Mouse (Mus musculus) heart, embryonic 12.5 days (tissue): ENCODE data around the gene Rap1gap2. TPM values are rescaled to one million over a fixed set of nuclear protein-coding genes. Genes with fewer than 3 reads are reported as not detected.

ENCODE experiments used
- ATAC-seq: fragments of 200-750 bp; cut with Nextera tagmentation; 2 replicates; pipeline ENCODE4 v1.8.0; 2017; ENCODE audit warnings: moderate TSS enrichment, moderate library complexity; ENCODE audit not compliant: insufficient number of reproducible peaks, low FRiP score
- H3K27ac ChIP-seq: fragments of 300-500 bp; sonication (generic); 2 replicates; pipeline ENCODE4 v1.5.1; 2016; ENCODE audit warnings: mild to moderate bottlenecking, moderate library complexity; ENCODE audit not compliant: poor library complexity, severe bottlenecking
- H3K27me3 ChIP-seq: fragments of 300-500 bp; sonication (generic); replicated peaks from 2 replicates; pipeline ENCODE4 v1.6.1; 2016; ENCODE audit warnings: mild to moderate bottlenecking, moderate library complexity
- H3K36me3 ChIP-seq: fragments of 300-500 bp; sonication (generic); 2 replicates; pipeline ENCODE4 v1.6.1; 2016; ENCODE audit warnings: mild to moderate bottlenecking, moderate library complexity
- H3K4me1 ChIP-seq: fragments of 300-500 bp; sonication (generic); replicated peaks from 2 replicates; pipeline ENCODE4 v1.6.1; 2016; ENCODE audit warnings: mild to moderate bottlenecking
- H3K4me2 ChIP-seq: fragments of 300-500 bp; sonication (generic); 2 replicates; pipeline ENCODE4 v1.6.1; 2016; ENCODE audit warnings: mild to moderate bottlenecking, moderate library complexity
- H3K4me3 ChIP-seq: fragments of 300-500 bp; sonication (generic); 2 replicates; pipeline ENCODE4 v1.5.1; 2016; ENCODE audit warnings: mild to moderate bottlenecking
- H3K9ac ChIP-seq: fragments of 300-500 bp; sonication (generic); 2 replicates; pipeline ENCODE4 v1.6.1; 2016; ENCODE audit warnings: mild to moderate bottlenecking, moderate library complexity
- H3K9me3 ChIP-seq: fragments of 300-500 bp; sonication (generic); replicated peaks from 2 replicates; pipeline ENCODE4 v1.6.1; 2016; ENCODE audit warnings: mild to moderate bottlenecking, moderate library complexity
- WGBS: fragments of 180-500 bp; shearing (Covaris S2); methylation state at CpG from one replicate; pipeline ENCODE4 v1.1.7; 2016; 5-methylcytosine and 5-hydroxymethylcytosine counted together
- polyA plus RNA-seq: library from polyadenylated mRNA; unstranded; fragments of >200 nt; fragmentation: Nextera tagmentation; extraction: Ambion mirVana; gene quantifications from 2 replicates; pipeline ENCODE4 v1.2.1, GENCODE M21; 2016

The Rap1gap2 gene
- polyA plus RNA-seq, 1 experiment from 2014 or later: 9.3 TPM

GRCm38 (mm10) chr11:74481797-74482196 lies 128.9 kb downstream of the Rap1gap2 start:
- peaks cover 11% of the 10 kb centered on the region for H3K4me1 ChIP-seq

GRCm38 (mm10) chr11:74479715-74480289 lies 130.9 kb downstream of the Rap1gap2 start:
- Histone ChIP-seq H3K9ac (no peak overlapping the region), H3K36me3 (no peaks in the 10 kb centered on the region), H3K4me1 (peaks cover 16% of the 10 kb centered on the region), H3K9me3 (no peaks in the 10 kb centered on the region), H3K27me3 (no peaks in the 10 kb centered on the region), H3K27ac (no peak overlapping the region), H3K4me3 (no peak overlapping the region), H3K4me2 (no peak overlapping the region)
- ATAC-seq: no peak
- WGBS: 70% methylated on average over 5 of the region's 5 CpGs

More at GRCm38 (mm10) chr11:74481797-74482196, 128.9 kb downstream of the Rap1gap2 start:
- no peak overlapping the region for H3K9ac ChIP-seq
- 67% methylated on average over 5 of the region's 5 CpGs for WGBS
- H3K27ac ChIP-seq: no peak overlapping the region
- H3K36me3 ChIP-seq: no peaks in the 10 kb centered on the region
- H3K27me3 ChIP-seq: no peaks in the 10 kb centered on the region
- no peaks in the 10 kb centered on the region for H3K9me3 ChIP-seq
- no peak overlapping the region for H3K4me2 ChIP-seq
- peak; percentile 50; the same call in 1 of the 2 replicates for ATAC-seq
- H3K4me3 ChIP-seq: no peak overlapping the region

DNA sequence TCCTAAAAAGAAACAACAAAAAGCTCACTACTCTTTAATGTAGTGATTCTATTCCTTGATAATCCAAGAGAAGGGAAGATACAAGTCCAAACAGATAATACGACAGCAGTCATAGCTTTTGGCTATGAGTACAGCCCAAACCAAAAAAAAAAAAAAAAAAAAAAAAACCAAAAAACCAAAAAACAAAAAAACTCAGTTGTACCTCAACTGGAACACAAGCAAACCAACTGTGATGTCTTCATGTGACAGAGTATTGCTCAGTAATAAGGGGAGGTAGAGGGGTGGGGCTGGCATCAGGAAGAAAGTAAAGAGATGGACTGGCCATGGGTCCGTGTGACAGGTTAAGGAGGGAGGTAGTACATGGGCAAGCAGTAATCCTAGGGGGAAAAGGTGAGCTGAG lies 131.8 kb downstream of the Rap1gap2 start:
- WGBS: 86% methylated on average over 2 of the region's 2 CpGs
- no peak for ATAC-seq
- H3K4me1 ChIP-seq: peaks cover 16% of the 10 kb centered on the region
- no peak overlapping the region for H3K27ac ChIP-seq
- H3K4me3 ChIP-seq: no peak overlapping the region
- H3K9me3 ChIP-seq: no peaks in the 10 kb centered on the region
- H3K27me3 ChIP-seq: no peaks in the 10 kb centered on the region
- H3K36me3 ChIP-seq: no peaks in the 10 kb centered on the region
- H3K9ac ChIP-seq: no peak overlapping the region
- no peak overlapping the region for H3K4me2 ChIP-seq

- Histone ChIP-seq H3K4me2 (no peak overlapping the region), H3K9ac (no peak overlapping the region), H3K27ac (no peak overlapping the region), H3K4me1 (peaks cover 20% of the 10 kb centered on the region), H3K36me3 (no peaks in the 10 kb centered on the region), H3K27me3 (no peaks in the 10 kb centered on the region), H3K4me3 (no peak overlapping the region), H3K9me3 (no peaks in the 10 kb centered on the region)
- WGBS: 69% methylated on average over 10 of the region's 10 CpGs
- no peak for ATAC-seq
Observed at GRCm38 (mm10) chr11:74472671-74473070, 138.0 kb downstream of the Rap1gap2 start.

- peak overlapping the region; percentile 57 for H3K27ac ChIP-seq
- H3K36me3 ChIP-seq: no peaks in the 10 kb centered on the region
- H3K9me3 ChIP-seq: no peaks in the 10 kb centered on the region
- 14% methylated on average over 6 of the region's 6 CpGs for WGBS
- H3K4me3 ChIP-seq: no peak overlapping the region
- peaks cover 35% of the 10 kb centered on the region for H3K4me1 ChIP-seq
- peak overlapping the region; percentile 14 for H3K4me2 ChIP-seq
- H3K27me3 ChIP-seq: no peaks in the 10 kb centered on the region
- ATAC-seq: peak; percentile 60; the same call in 1 of the 2 replicates
- no peak overlapping the region for H3K9ac ChIP-seq
Observed at GRCm38 (mm10) chr11:74468195-74468594, 142.5 kb downstream of the Rap1gap2 start.

DNA sequence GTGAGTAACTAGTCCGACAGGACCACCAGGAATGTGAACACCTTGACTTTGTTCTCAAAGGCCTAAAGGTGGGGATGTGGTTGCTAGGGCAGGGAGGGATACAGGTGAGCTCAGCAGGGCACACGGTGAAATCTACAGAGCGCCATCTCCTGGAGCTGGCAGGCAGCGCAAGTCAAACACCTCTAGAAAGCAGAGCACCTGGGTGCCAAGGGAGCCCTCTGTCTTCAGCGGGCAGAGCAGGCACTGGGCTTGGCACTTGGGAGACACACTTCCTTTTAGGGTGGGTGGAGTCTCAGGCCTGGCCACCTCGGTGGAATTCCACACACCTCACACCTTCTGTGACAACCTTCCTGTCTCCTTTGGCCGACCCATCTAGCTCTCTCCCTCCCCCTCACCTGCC lies 145.0 kb downstream of the Rap1gap2 start:
- Histone ChIP-seq H3K27ac (no peak overlapping the region), H3K36me3 (no peaks in the 10 kb centered on the region), H3K4me1 (peaks cover 45% of the 10 kb centered on the region), H3K27me3 (no peaks in the 10 kb centered on the region), H3K9me3 (no peaks in the 10 kb centered on the region), H3K9ac (no peak overlapping the region), H3K4me3 (no peak overlapping the region), H3K4me2 (no peak overlapping the region)
- WGBS: 38% methylated on average over 7 of the region's 7 CpGs
- no peak for ATAC-seq

DNA sequence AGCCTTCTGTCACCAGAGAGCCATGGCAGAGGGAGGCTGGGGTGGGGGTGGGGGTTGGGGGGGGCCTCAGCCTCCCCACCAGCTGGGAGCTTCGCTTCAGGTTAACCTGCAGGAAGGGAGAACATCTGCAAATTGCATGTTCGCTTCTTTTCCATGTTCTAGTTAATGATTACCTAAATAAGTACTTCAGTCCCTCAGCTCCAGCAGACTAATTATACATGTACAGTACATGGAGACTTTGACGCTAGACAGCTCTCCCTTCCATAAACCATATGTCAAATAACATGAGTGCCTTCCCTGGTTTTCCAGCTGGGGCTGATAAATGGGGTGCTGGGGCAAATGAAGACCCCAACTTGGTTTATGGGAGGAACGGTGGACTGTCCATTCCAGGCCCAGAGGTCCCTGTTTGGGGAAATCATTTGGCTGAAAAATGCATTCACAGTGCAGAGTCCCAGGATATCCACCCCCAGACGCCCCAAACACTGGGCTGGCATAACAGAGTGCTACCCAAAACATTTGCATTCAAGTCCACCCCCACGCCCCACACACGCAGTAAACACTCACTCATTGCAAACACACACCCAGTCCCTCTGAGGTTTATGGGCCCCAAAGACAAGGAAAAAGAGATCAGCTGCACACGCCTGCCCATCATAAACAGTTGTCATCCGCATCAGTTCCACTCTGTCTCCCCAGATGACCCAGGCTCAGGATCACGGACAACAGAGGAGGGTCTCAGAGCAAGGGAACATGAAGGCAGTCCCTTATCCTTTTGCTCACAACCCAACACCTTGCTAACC lies 146.3 kb downstream of the Rap1gap2 start:
- Histone ChIP-seq H3K36me3 (no peaks in the 10 kb centered on the region), H3K9ac (no peak overlapping the region), H3K4me2 (no peak overlapping the region), H3K4me3 (no peak overlapping the region), H3K27me3 (no peaks in the 10 kb centered on the region), H3K4me1 (peaks cover 45% of the 10 kb centered on the region), H3K27ac (no peak overlapping the region), H3K9me3 (no peaks in the 10 kb centered on the region)
- no peak for ATAC-seq
- WGBS: 76% methylated on average over 10 of the region's 10 CpGs

GRCm38 (mm10) chr11:74462651-74463050 lies 148.1 kb downstream of the Rap1gap2 start:
- Histone ChIP-seq H3K4me3 (no peak overlapping the region), H3K36me3 (no peaks in the 10 kb centered on the region), H3K4me1 (peaks cover 43% of the 10 kb centered on the region), H3K27ac (no peak overlapping the region), H3K9ac (no peak overlapping the region), H3K4me2 (no peak overlapping the region), H3K9me3 (no peaks in the 10 kb centered on the region), H3K27me3 (no peaks in the 10 kb centered on the region)
- WGBS: 4% methylated on average over 2 of the region's 2 CpGs
- no peak for ATAC-seq

DNA sequence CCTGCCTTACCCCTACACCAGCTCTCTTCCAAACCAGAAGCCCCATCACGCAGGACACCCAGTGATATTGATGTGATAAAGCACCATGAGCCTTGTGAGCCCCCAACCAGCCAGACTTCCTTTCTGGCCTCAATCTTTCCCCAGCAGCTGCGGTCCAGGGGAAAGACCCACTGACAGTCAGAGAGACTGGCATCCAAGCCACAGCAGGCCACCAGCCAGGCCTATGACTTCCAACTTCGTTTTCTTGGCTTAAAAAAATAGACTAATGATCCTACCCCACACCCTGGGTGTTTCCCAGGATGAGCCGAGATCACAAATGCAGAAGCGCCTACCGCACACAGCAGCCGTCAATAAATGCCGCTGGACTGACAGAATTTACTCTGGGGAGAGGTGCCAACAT lies 151.1 kb downstream of the Rap1gap2 start:
- Histone ChIP-seq H3K9me3 (no peaks in the 10 kb centered on the region), H3K27me3 (no peaks in the 10 kb centered on the region), H3K4me2 (no peak overlapping the region), H3K4me1 (peaks cover 37% of the 10 kb centered on the region), H3K4me3 (no peak overlapping the region), H3K36me3 (peaks cover under 1% of the 10 kb centered on the region; the same call in 1 of the 2 replicates), H3K9ac (no peak overlapping the region), H3K27ac (no peak overlapping the region)
- ATAC-seq: no peak
- WGBS: 82% methylated on average over 8 of the region's 8 CpGs

DNA sequence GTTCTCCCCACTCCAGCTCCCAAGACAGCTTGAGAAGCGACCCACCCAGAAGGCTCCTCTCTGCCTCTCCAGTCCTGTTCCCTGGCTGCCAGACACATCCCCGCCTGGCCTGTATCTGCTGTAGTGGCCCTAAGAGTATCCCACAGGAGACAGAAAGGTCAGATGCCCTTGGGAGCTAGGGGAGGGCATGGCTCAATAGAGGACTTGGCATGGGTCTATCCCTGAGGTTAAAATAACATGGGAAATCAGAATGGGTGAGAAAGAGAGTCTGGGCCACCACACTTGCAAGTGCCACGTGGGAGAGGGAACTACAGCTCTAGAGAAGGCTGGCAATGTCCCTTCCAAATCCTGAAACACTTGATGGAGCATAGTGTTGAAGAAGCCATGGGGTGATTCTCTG lies 152.3 kb downstream of the Rap1gap2 start:
- Histone ChIP-seq H3K9me3 (no peaks in the 10 kb centered on the region), H3K27me3 (no peaks in the 10 kb centered on the region), H3K4me1 (peaks cover 36% of the 10 kb centered on the region), H3K4me3 (no peak overlapping the region), H3K9ac (no peak overlapping the region), H3K27ac (no peak overlapping the region), H3K36me3 (peaks cover 3% of the 10 kb centered on the region; the same call in 1 of the 2 replicates), H3K4me2 (no peak overlapping the region)
- no peak for ATAC-seq
- 53% methylated on average over 3 of the region's 3 CpGs for WGBS

DNA sequence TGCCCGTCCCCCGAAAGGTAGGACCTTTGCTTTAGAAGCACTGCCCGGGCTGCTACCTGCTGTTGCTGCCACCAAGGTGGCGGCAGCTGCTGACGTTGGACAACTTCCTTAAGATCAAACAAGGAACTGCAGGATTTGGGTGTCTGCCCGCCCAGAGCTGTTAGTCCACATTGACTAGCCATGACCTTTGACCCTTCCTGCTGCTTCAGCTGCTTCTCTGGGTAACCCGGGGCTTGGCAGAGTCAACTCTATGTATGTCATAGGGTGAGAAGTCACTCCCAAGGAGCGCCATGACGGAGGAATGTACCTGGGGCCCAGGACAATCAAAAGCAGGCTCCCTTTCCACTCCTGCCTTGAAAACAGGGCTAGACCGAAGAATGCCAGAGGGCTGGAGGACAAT lies 153.5 kb downstream of the Rap1gap2 start:
- no peak overlapping the region for H3K9ac ChIP-seq
- H3K36me3 ChIP-seq: peaks cover 3% of the 10 kb centered on the region; the same call in 1 of the 2 replicates
- ATAC-seq: no peak
- 73% methylated on average over 10 of the region's 10 CpGs for WGBS
- H3K4me3 ChIP-seq: no peak overlapping the region
- H3K9me3 ChIP-seq: no peaks in the 10 kb centered on the region
- peaks cover 28% of the 10 kb centered on the region for H3K4me1 ChIP-seq
- H3K27ac ChIP-seq: no peak overlapping the region
- H3K27me3 ChIP-seq: no peaks in the 10 kb centered on the region
- H3K4me2 ChIP-seq: no peak overlapping the region
